Mouse (Mus musculus) lung, adult 2 months (tissue): ENCODE results near the gene Fbxo44.

Experiments
- CTCF ChIP-seq: fragments of 200-500 bp; IDR thresholded peaks from 2 replicates; pipeline ENCODE4 v1.5.1; 2011; ENCODE audit warnings: mild to moderate bottlenecking, low read length, control low read depth; ENCODE audit not compliant: insufficient read depth
- POLR2A ChIP-seq: fragments of 200-500 bp; IDR thresholded peaks from 2 replicates; pipeline ENCODE4 v1.6.1; 2011; ENCODE audit warnings: low read depth, mild to moderate bottlenecking, control low read depth, low read length, borderline replicate concordance; ENCODE audit errors: extremely low read depth

GRCm38 (mm10) chr4:148184564-148184963 lies 24.3 kb upstream of the Fbxo44 start:
- TF ChIP-seq CTCF (no peak), POLR2A (no peak)
